Mouse (Mus musculus) spleen, adult 10 weeks (tissue): ENCODE data around the gene Msx3. TPM values are rescaled to one million over a fixed set of nuclear protein-coding genes. Genes with fewer than 3 reads are reported as not detected.

Source experiments
- polyA plus RNA-seq: library from polyadenylated mRNA; stranded (reverse); fragments of 350-450 nt; fragmentation: Illumina TruSeq; extraction: RNeasy Lipid Tissue Mini Kit (QIAGEN cat#74804); gene quantifications from one replicate; pipeline ENCODE4 v1.2.3, GENCODE M21; 2015; ENCODE audit warnings: low replicate concordance; ENCODE audit not compliant: insufficient read depth

Msx3 gene
- polyA plus RNA-seq, result not detected

DNA sequence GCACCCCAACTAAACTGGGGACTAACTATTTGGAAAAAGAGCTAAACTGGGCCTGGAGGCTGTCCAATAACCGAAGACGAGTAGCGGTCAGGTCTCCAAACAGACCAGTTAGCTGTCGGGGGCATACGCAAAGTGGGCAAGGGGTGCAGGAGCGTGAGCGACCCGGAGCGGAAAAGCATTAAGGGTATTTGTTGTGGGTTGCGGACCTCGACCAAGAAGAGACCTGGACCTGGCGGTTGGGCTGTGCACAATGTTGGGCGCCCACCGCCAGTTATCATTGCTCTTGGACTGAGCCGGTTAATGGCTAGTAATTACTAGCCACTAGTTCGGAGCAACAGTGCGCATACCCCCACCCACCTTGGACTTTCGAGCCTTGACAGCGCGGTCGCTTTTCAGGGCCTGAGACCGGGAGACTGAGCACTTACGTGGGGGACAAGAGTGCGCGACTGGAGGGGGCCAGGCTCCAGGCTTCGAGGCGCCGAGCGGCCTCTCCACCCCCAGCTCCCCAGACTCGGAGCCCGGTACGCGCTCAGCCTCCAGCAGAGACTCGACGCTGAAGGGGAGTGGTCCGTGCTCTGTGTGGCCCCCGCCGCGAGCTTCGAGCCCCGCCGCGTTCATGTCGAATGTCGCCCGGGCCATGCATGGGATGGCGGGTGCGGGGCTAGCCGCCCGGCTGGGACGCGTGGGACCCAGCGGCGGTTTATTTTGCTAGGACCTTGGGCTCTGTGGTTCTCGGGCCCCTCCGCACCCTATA is at the start of gene Msx3:
Msx3 (minus strand) TSS at position 729 of the 754 bp plus-strand sequence.

DNA sequence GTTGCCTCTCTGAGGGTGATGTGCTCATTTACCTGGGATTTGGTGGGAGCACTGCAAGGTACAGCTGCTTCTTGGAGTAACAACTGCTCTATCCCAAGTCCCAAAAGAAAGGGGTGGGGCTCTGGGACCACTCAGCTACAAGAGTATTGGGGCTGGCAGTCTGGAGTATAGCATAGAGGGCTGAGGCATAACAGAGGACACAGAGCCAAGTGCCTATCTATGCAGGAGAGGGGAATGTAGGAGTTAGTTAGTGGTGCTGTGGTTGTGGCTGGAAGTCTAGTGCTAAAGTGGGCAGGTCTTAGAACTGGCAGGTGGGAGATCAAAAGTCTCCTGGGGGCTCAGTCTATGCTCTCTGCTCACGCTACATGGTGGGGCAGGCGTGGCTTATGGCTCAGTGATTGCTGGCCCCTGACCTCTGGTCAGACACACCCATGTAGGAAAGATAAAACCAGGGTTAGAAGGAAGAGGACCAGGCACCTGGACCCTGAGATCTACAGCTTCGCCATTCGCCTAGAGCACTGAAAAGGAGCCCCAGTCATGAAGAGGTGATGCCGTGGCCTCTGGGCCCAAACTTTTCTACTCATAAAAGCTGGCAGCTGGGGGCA is 44.1 kb upstream of the Msx3 start, which contains the start of gene Prap1:
Prap1 (plus strand) TSS at position 472 of the 605 bp plus-strand sequence.

DNA sequence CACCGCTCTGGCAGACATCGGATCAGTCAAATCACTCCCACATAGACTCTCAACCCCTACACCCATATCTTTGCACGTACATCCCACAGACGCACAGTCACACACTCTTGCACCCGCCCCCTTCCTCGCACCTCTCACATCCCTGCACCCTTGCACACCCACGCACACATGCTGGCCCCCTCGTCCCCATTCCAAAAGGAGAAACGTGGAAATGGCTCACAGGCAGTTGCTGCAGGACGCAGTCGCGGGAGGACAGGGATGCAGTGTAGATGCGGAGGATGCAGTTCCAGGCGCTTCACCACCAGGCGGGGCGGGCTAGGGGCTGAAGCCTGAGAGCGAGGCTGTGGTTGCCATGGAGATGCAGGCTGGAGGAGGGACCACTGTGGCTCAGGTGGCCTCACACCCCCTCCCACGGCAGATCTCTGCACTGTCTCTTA is 33.4 kb upstream of the Msx3 start, which contains the start of gene Caly:
Caly (minus strand) TSS at position 307 of the 437 bp plus-strand sequence.

DNA sequence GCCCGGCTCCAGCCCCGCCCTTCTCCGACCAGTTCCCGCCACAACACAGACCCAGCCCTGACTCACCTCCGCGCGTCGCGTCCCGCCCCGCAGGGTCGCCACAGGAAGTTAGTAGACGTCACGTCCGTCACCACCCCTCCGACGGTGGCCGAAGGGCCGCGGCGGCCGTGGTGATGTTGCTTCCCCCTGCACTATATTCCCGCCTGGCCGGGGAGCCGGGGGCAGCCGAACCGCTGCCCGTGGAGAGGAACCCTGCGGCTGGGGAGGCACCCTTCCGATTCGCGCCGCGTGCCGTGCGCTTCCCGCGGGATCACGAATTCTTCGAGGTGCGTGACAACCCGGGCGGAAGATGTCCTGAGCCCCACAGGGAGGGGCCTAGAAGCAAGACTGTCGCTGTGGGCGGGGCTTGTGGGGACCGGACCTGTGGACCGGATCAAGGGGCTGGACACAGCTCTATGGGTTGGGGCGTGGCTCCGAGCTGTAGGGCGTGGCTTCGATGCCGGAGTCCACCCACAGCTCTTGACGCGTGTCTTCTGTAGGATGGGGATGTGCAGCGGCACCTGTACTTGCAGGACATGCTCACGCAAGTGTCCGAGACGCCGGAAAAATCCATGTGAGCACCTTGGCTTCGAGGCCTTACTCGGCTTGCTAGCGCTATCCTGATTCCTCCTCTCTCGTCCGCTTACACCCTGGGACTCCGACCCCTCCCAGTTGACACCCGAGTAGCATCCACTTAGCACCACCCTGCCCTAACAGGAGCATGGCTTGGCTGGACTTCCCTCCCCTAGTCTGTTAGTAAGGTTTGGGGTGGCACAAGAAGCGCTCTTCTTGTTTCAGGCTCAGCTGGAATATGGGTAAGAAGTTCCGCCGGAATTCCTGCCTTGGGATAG is 12.4 kb downstream of the Msx3 start, which contains the start of the genes Zfp511 and Tubgcp2:
Zfp511 (plus strand) TSS at position 111 of the 890 bp plus-strand sequence.
Tubgcp2 (minus strand) TSS at position 389 of the 890 bp plus-strand sequence.

Other genes with a start within 250 kb of the Msx3 start
- not detected for gene Adgra1, start 214.9 kb downstream of the Msx3 start, polyA plus RNA-seq
- gene Kndc1, start 154.4 kb downstream of the Msx3 start, polyA plus RNA-seq, result 0.12 TPM
- 0.19 TPM for gene Utf1, start 105.3 kb downstream of the Msx3 start, polyA plus RNA-seq
- gene 6430531B16Rik, start 70.3 kb downstream of the Msx3 start, polyA plus RNA-seq, result not detected
- gene Adam8, start 56.5 kb downstream of the Msx3 start, polyA plus RNA-seq, result 15.3 TPM
- 39.7 TPM for gene Zfp511, start 12.7 kb downstream of the Msx3 start, polyA plus RNA-seq
- gene Tubgcp2, start 12.4 kb downstream of the Msx3 start, polyA plus RNA-seq, result 21.8 TPM
- gene Caly, start 33.5 kb upstream of the Msx3 start, polyA plus RNA-seq, result not detected
- gene Prap1, start 44.3 kb upstream of the Msx3 start, polyA plus RNA-seq, result not detected
- 3.8 TPM for gene Fuom, start 53.4 kb upstream of the Msx3 start, polyA plus RNA-seq
- gene Paox, start 66.7 kb upstream of the Msx3 start, polyA plus RNA-seq, result 9.2 TPM
- gene Echs1, start 67.4 kb upstream of the Msx3 start, polyA plus RNA-seq, result 39.4 TPM
- gene Mtg1, start 88.5 kb upstream of the Msx3 start, polyA plus RNA-seq, result 17.2 TPM
- 0.19 TPM for gene Sprn, start 105.8 kb upstream of the Msx3 start, polyA plus RNA-seq
- gene Olfr522, start 115.7 kb upstream of the Msx3 start, polyA plus RNA-seq, result not detected
- gene Olfr523, start 124.1 kb upstream of the Msx3 start, polyA plus RNA-seq, result not detected
- not detected for gene Olfr524, start 156.9 kb upstream of the Msx3 start, polyA plus RNA-seq
- 0.58 TPM for gene Cd163l1, start 169.2 kb upstream of the Msx3 start, polyA plus RNA-seq
- 1.0 TPM for gene 5830411N06Rik, start 198.2 kb upstream of the Msx3 start, polyA plus RNA-seq